Mouse (Mus musculus): ENCODE results near the gene Lin28a.

- TF ChIP-seq CTCF (IDR thresholded peaks at IDR 0.05; ENCODE audit: borderline replicate concordance, extremely low read depth, insufficient read depth, insufficient read length), result no peak
- no peak for TF ChIP-seq POLR2A (IDR thresholded peaks at IDR 0.05; ENCODE audit: borderline replicate concordance, extremely low read depth, insufficient read depth, insufficient read length, poor library complexity, severe bottlenecking)
These were observed 6.9 kb downstream of the Lin28a start for GRCm38 (mm10) chr4:134011450-134012414.

Measured in brain, embryonic 14.5 days (tissue).